Mouse (Mus musculus): ENCODE data around the gene Slc25a31. TPM values are rescaled to one million over a fixed set of nuclear protein-coding genes. Genes with fewer than 3 reads are reported as not detected.

Gene Slc25a31
- polyA plus RNA-seq, 1 experiment from 2014 or later = 0.05 TPM

GRCm38 (mm10) chr3:40744836-40745660 lies 36.4 kb downstream of the Slc25a31 start:
- Histone ChIP-seq H3K4me3 (ENCODE audit: low read depth, low read length) (peak overlapping the region; percentile 94), H3K27me3 (ENCODE audit: insufficient read depth, low read length) (no peaks in the 10 kb centered on the region), H3K9me3 (ENCODE audit: low read length) (no peaks in the 10 kb centered on the region), H3K4me1 (ENCODE audit: insufficient read depth) (peaks cover 10% of the 10 kb centered on the region), H3K4me2 (ENCODE audit: low read depth, low read length) (peak overlapping the region; percentile 99), H3K27ac (ENCODE audit: low read depth) (peak overlapping the region; percentile 92), H3K36me3 (replicated peaks; ENCODE audit: insufficient read depth, low read length) (no peaks in the 10 kb centered on the region), H3K9ac (replicated peaks) (peak overlapping the region; percentile 89)
- 5% methylated on average over 59 of the region's 93 CpGs for WGBS (ENCODE audit: insufficient replicate concordance)
- ATAC-seq (peak; percentile 95), DNase-seq (peak; percentile 94)
- TF ChIP-seq CTCF (IDR thresholded peaks at IDR 0.05; ENCODE audit: low read depth) (0 out of 2 replicates have a peak, but pooled peaks have one; percentile 3), EP300 (IDR thresholded peaks at IDR 0.05; ENCODE audit: low read depth) (no peak)

DNA sequence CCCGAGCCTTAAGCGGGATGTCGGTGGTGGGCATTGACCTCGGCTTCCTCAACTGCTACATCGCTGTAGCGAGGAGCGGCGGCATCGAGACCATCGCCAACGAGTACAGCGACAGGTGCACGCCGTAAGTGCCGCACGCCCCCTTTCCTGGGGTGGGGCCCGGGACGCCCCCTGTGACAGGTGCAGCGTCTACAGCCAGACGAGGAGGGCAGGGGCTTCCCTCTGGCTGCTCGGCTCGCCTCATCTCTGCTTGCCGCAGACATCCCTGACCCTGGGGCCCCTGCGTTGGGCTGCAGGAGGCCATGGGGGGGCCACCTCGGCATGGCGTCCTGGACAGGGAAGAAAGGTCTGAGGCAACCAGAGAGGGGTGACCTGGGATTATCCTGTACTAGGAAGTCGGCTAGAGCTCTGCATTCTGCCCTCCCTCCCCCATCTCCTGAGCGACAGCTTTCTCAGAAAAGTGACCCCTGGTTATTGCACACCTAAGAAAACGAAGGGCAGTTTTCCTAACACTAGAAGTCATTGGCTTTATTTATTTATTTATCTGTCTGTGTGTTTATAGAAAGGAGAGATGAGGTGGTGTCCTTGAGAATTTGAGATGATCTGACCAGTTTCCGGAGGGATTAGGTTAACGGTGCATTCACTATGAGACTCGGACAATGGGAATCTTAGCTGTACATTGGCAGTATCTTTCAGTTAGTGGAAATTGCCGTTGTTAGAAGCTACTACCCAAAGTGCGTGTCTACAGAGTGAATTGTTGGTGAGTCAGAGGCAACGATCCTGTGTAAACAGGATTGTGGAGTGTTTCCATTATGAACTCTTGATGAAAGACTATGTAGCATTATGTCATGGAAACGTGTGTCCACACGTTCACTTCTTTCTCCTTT lies 37.2 kb downstream of the Slc25a31 start:
- Histone ChIP-seq H3K27me3 (ENCODE audit: insufficient read depth, low read length) (no peaks in the 10 kb centered on the region), H3K4me2 (ENCODE audit: low read depth, low read length) (peak overlapping the region; percentile 99), H3K4me3 (ENCODE audit: low read depth, low read length) (peak overlapping the region; percentile 94), H3K4me1 (ENCODE audit: insufficient read depth) (peaks cover 10% of the 10 kb centered on the region), H3K9ac (replicated peaks) (peak overlapping the region; percentile 89), H3K36me3 (replicated peaks; ENCODE audit: insufficient read depth, low read length) (no peaks in the 10 kb centered on the region), H3K27ac (ENCODE audit: low read depth) (peak overlapping the region; percentile 92), H3K9me3 (ENCODE audit: low read length) (no peaks in the 10 kb centered on the region)
- ATAC-seq = peak; percentile 20
- 2% methylated on average over 37 of the region's 37 CpGs for WGBS (ENCODE audit: insufficient replicate concordance)
- no peak for TF ChIP-seq EP300 (IDR thresholded peaks at IDR 0.05; ENCODE audit: low read depth)
- 0 out of 2 replicates have a peak, but pooled peaks have one; percentile 5 for TF ChIP-seq CTCF (IDR thresholded peaks at IDR 0.05; ENCODE audit: low read depth)
- no peak for DNase-seq

GRCm38 (mm10) chr3:40760746-40761145 lies 52.1 kb downstream of the Slc25a31 start:
- WGBS (ENCODE audit: insufficient replicate concordance) = 84% methylated on average over 3 of the region's 3 CpGs
- no peaks in the 10 kb centered on the region for H3K4me1 ChIP-seq (ENCODE audit: insufficient read depth)
- no peak overlapping the region for H3K4me3 ChIP-seq (ENCODE audit: low read depth, low read length)
- no peak overlapping the region for H3K9ac ChIP-seq (replicated peaks)
- H3K36me3 ChIP-seq (replicated peaks; ENCODE audit: insufficient read depth, low read length) = peaks cover 15% of the 10 kb centered on the region
- no peaks in the 10 kb centered on the region for H3K27me3 ChIP-seq (ENCODE audit: insufficient read depth, low read length)
- no peak for DNase-seq
- H3K27ac ChIP-seq (ENCODE audit: low read depth) = no peak overlapping the region
- H3K9me3 ChIP-seq (ENCODE audit: low read length) = no peaks in the 10 kb centered on the region
- no peak for TF ChIP-seq EP300 (IDR thresholded peaks at IDR 0.05; ENCODE audit: low read depth)
- TF ChIP-seq CTCF (IDR thresholded peaks at IDR 0.05; ENCODE audit: low read depth) = no peak
- H3K4me2 ChIP-seq (ENCODE audit: low read depth, low read length) = no peak overlapping the region
- ATAC-seq = no peak

- TF ChIP-seq CTCF (IDR thresholded peaks at IDR 0.05; ENCODE audit: low read depth) (no peak), EP300 (IDR thresholded peaks at IDR 0.05; ENCODE audit: low read depth) (no peak)
- Histone ChIP-seq H3K27me3 (ENCODE audit: insufficient read depth, low read length) (no peaks in the 10 kb centered on the region), H3K36me3 (replicated peaks; ENCODE audit: insufficient read depth, low read length) (peaks cover 17% of the 10 kb centered on the region), H3K4me2 (ENCODE audit: low read depth, low read length) (no peak overlapping the region), H3K4me3 (ENCODE audit: low read depth, low read length) (no peak overlapping the region), H3K4me1 (ENCODE audit: insufficient read depth) (no peaks in the 10 kb centered on the region), H3K9me3 (ENCODE audit: low read length) (no peaks in the 10 kb centered on the region), H3K27ac (ENCODE audit: low read depth) (no peak overlapping the region), H3K9ac (replicated peaks) (no peak overlapping the region)
- no peak for DNase-seq
- WGBS (ENCODE audit: insufficient replicate concordance) = 88% methylated on average over 2 of the region's 2 CpGs
- no peak for ATAC-seq
These were observed 52.7 kb downstream of the Slc25a31 start for GRCm38 (mm10) chr3:40761312-40761711.

Other genes with a start within 250 kb of the Slc25a31 start
- gene Intu, start 177.6 kb upstream of the Slc25a31 start, polyA plus RNA-seq (2015; fragmentation: Nextera tagmentation; extraction: Ambion mirVana) = 0.53 and 0.60 TPM in 2 replicates
- gene Hspa4l, start 35.6 kb downstream of the Slc25a31 start, polyA plus RNA-seq (2015; fragmentation: Nextera tagmentation; extraction: Ambion mirVana) = 7.8 and 11.7 TPM in 2 replicates
- gene Plk4, start 91.2 kb downstream of the Slc25a31 start, polyA plus RNA-seq (2015; fragmentation: Nextera tagmentation; extraction: Ambion mirVana) = 12.8 and 15.2 TPM in 2 replicates
- 3.0 and 3.5 TPM in 2 replicates for gene Mfsd8, start 138.0 kb downstream of the Slc25a31 start, polyA plus RNA-seq (2015; fragmentation: Nextera tagmentation; extraction: Ambion mirVana)
- 3.8 and 5.1 TPM in 2 replicates for gene Abhd18, start 138.1 kb downstream of the Slc25a31 start, polyA plus RNA-seq (2015; fragmentation: Nextera tagmentation; extraction: Ambion mirVana)
- 0.05 and 0.08 TPM in 2 replicates for gene 1700034I23Rik, start 193.7 kb downstream of the Slc25a31 start, polyA plus RNA-seq (2015; fragmentation: Nextera tagmentation; extraction: Ambion mirVana)
- 22.3 and 27.9 TPM in 2 replicates for gene Larp1b, start 241.0 kb downstream of the Slc25a31 start, polyA plus RNA-seq (2015; fragmentation: Nextera tagmentation; extraction: Ambion mirVana)

Measured in liver, postnatal 0 days (tissue).